Mouse (Mus musculus): Measurements from ENCODE around the gene Nedd9. TPM values are rescaled to one million over a fixed set of nuclear protein-coding genes. Genes with fewer than 3 reads are reported as not detected.

Gene Nedd9
- polyA plus RNA-seq, 1 experiment, result 3.0 TPM

GRCm38 (mm10) chr13:41510631-41511419 is 23.7 kb upstream of the Nedd9 start:
- H3K9me3 ChIP-seq (replicated peaks; ENCODE audit: control insufficient read depth, insufficient read depth, low read length, poor library complexity, severe bottlenecking), result peaks cover 12% of the 10 kb centered on the region
- no peaks in the 10 kb centered on the region for H3K4me1 ChIP-seq (ENCODE audit: control insufficient read depth, insufficient read depth, low read length)
- H3K27ac ChIP-seq (ENCODE audit: insufficient read depth, low read length), result no peak overlapping the region
- H3K27me3 ChIP-seq (ENCODE audit: control insufficient read depth, insufficient read depth, low read length, poor library complexity, severe bottlenecking), result no peaks in the 10 kb centered on the region
- H3K9ac ChIP-seq (ENCODE audit: low read depth, poor library complexity, severe bottlenecking), result no peak overlapping the region
- H3K4me3 ChIP-seq (ENCODE audit: low read depth, low read length), result no peak overlapping the region
- no peaks in the 10 kb centered on the region for H3K36me3 ChIP-seq (ENCODE audit: control insufficient read depth, insufficient read depth, low read length, poor library complexity, severe bottlenecking)
- TF ChIP-seq EP300 (IDR thresholded peaks at IDR 0.05; ENCODE audit: insufficient read depth, low read depth, low read length) (no peak), CTCF (IDR thresholded peaks at IDR 0.05; ENCODE audit: low read depth, low read length) (no peak), POLR2A (IDR thresholded peaks at IDR 0.05; ENCODE audit: insufficient read depth, low read length) (no peak)

- Histone ChIP-seq H3K4me1 (ENCODE audit: control insufficient read depth, insufficient read depth, low read length) (no peaks in the 10 kb centered on the region), H3K27ac (ENCODE audit: insufficient read depth, low read length) (no peak overlapping the region), H3K9me3 (replicated peaks; ENCODE audit: control insufficient read depth, insufficient read depth, low read length, poor library complexity, severe bottlenecking) (no peaks in the 10 kb centered on the region), H3K4me3 (ENCODE audit: low read depth, low read length) (no peak overlapping the region), H3K9ac (ENCODE audit: low read depth, poor library complexity, severe bottlenecking) (no peak overlapping the region), H3K36me3 (ENCODE audit: control insufficient read depth, insufficient read depth, low read length, poor library complexity, severe bottlenecking) (no peaks in the 10 kb centered on the region), H3K27me3 (ENCODE audit: control insufficient read depth, insufficient read depth, low read length, poor library complexity, severe bottlenecking) (no peaks in the 10 kb centered on the region)
- TF ChIP-seq CTCF (IDR thresholded peaks at IDR 0.05; ENCODE audit: low read depth, low read length) (no peak), POLR2A (IDR thresholded peaks at IDR 0.05; ENCODE audit: insufficient read depth, low read length) (no peak), EP300 (IDR thresholded peaks at IDR 0.05; ENCODE audit: insufficient read depth, low read depth, low read length) (no peak)
Measured at GRCm38 (mm10) chr13:41505594-41505993, 18.4 kb upstream of the Nedd9 start.

GRCm38 (mm10) chr13:41504997-41505396 is 17.8 kb upstream of the Nedd9 start:
- H3K4me3 ChIP-seq (ENCODE audit: low read depth, low read length), result no peak overlapping the region
- TF ChIP-seq CTCF (IDR thresholded peaks at IDR 0.05; ENCODE audit: low read depth, low read length) (no peak), EP300 (IDR thresholded peaks at IDR 0.05; ENCODE audit: insufficient read depth, low read depth, low read length) (no peak), POLR2A (IDR thresholded peaks at IDR 0.05; ENCODE audit: insufficient read depth, low read length) (no peak)
- no peaks in the 10 kb centered on the region for H3K4me1 ChIP-seq (ENCODE audit: control insufficient read depth, insufficient read depth, low read length)
- H3K36me3 ChIP-seq (ENCODE audit: control insufficient read depth, insufficient read depth, low read length, poor library complexity, severe bottlenecking), result no peaks in the 10 kb centered on the region
- H3K27ac ChIP-seq (ENCODE audit: insufficient read depth, low read length), result no peak overlapping the region
- no peak overlapping the region for H3K9ac ChIP-seq (ENCODE audit: low read depth, poor library complexity, severe bottlenecking)
- H3K9me3 ChIP-seq (replicated peaks; ENCODE audit: control insufficient read depth, insufficient read depth, low read length, poor library complexity, severe bottlenecking), result no peaks in the 10 kb centered on the region
- no peaks in the 10 kb centered on the region for H3K27me3 ChIP-seq (ENCODE audit: control insufficient read depth, insufficient read depth, low read length, poor library complexity, severe bottlenecking)

- Histone ChIP-seq H3K4me1 (ENCODE audit: control insufficient read depth, insufficient read depth, low read length) (no peaks in the 10 kb centered on the region), H3K27me3 (ENCODE audit: control insufficient read depth, insufficient read depth, low read length, poor library complexity, severe bottlenecking) (no peaks in the 10 kb centered on the region), H3K9me3 (replicated peaks; ENCODE audit: control insufficient read depth, insufficient read depth, low read length, poor library complexity, severe bottlenecking) (no peaks in the 10 kb centered on the region), H3K27ac (ENCODE audit: insufficient read depth, low read length) (no peak overlapping the region), H3K36me3 (ENCODE audit: control insufficient read depth, insufficient read depth, low read length, poor library complexity, severe bottlenecking) (no peaks in the 10 kb centered on the region), H3K4me3 (ENCODE audit: low read depth, low read length) (no peak overlapping the region), H3K9ac (ENCODE audit: low read depth, poor library complexity, severe bottlenecking) (no peak overlapping the region)
- no peak for TF ChIP-seq EP300 (IDR thresholded peaks at IDR 0.05; ENCODE audit: insufficient read depth, low read depth, low read length)
- no peak for TF ChIP-seq CTCF (IDR thresholded peaks at IDR 0.05; ENCODE audit: low read depth, low read length)
- TF ChIP-seq POLR2A (IDR thresholded peaks at IDR 0.05; ENCODE audit: insufficient read depth, low read length), result no peak
Measured at GRCm38 (mm10) chr13:41504448-41504847, 17.3 kb upstream of the Nedd9 start.

DNA sequence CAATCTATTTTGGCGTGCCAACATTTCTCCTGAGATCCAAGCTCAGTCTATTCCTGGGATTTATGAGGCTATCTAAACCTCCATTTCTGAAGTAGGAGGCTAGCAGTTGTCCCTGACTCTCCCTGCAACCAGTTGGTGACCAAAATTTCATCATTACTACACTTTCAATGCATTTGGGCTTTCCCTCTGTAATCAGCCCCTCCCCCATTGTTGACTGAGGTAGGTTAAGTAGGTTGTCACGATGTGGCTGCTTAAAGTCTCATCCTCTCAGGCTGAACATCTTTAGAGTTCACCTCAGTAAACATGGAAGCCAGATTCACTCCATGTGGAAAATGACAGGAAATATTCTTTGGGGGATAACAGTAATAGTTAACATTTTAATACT is 15.7 kb upstream of the Nedd9 start:
- Histone ChIP-seq H3K27ac (ENCODE audit: insufficient read depth, low read length) (no peak overlapping the region), H3K9ac (ENCODE audit: low read depth, poor library complexity, severe bottlenecking) (no peak overlapping the region), H3K4me3 (ENCODE audit: low read depth, low read length) (no peak overlapping the region), H3K27me3 (ENCODE audit: control insufficient read depth, insufficient read depth, low read length, poor library complexity, severe bottlenecking) (no peaks in the 10 kb centered on the region), H3K36me3 (ENCODE audit: control insufficient read depth, insufficient read depth, low read length, poor library complexity, severe bottlenecking) (no peaks in the 10 kb centered on the region), H3K4me1 (ENCODE audit: control insufficient read depth, insufficient read depth, low read length) (no peaks in the 10 kb centered on the region), H3K9me3 (replicated peaks; ENCODE audit: control insufficient read depth, insufficient read depth, low read length, poor library complexity, severe bottlenecking) (no peaks in the 10 kb centered on the region)
- TF ChIP-seq EP300 (IDR thresholded peaks at IDR 0.05; ENCODE audit: insufficient read depth, low read depth, low read length) (no peak), CTCF (IDR thresholded peaks at IDR 0.05; ENCODE audit: low read depth, low read length) (no peak), POLR2A (IDR thresholded peaks at IDR 0.05; ENCODE audit: insufficient read depth, low read length) (no peak)

GRCm38 (mm10) chr13:41502136-41502916 is 15.2 kb upstream of the Nedd9 start:
- no peak for TF ChIP-seq POLR2A (IDR thresholded peaks at IDR 0.05; ENCODE audit: insufficient read depth, low read length)
- no peak for TF ChIP-seq CTCF (IDR thresholded peaks at IDR 0.05; ENCODE audit: low read depth, low read length)
- TF ChIP-seq EP300 (IDR thresholded peaks at IDR 0.05; ENCODE audit: insufficient read depth, low read depth, low read length), result no peak
- Histone ChIP-seq H3K27me3 (ENCODE audit: control insufficient read depth, insufficient read depth, low read length, poor library complexity, severe bottlenecking) (no peaks in the 10 kb centered on the region; the same call in 1 of the 2 replicates), H3K9me3 (replicated peaks; ENCODE audit: control insufficient read depth, insufficient read depth, low read length, poor library complexity, severe bottlenecking) (no peaks in the 10 kb centered on the region), H3K4me1 (ENCODE audit: control insufficient read depth, insufficient read depth, low read length) (no peaks in the 10 kb centered on the region), H3K4me3 (ENCODE audit: low read depth, low read length) (no peak overlapping the region), H3K36me3 (ENCODE audit: control insufficient read depth, insufficient read depth, low read length, poor library complexity, severe bottlenecking) (no peaks in the 10 kb centered on the region), H3K9ac (ENCODE audit: low read depth, poor library complexity, severe bottlenecking) (no peak overlapping the region), H3K27ac (ENCODE audit: insufficient read depth, low read length) (no peak overlapping the region)

All from ES-Bruce4 (cell line).